ENCODE assay signal across 8 mouse cellular contexts in genomic region chr4:91374571-91375371, GRCm38 (mm10). TPM values are rescaled to one million over a fixed set of nuclear protein-coding genes. Genes with fewer than 3 reads are reported as not detected.
DNase-seq lines count a peak whose midpoint lies in the region; ATAC-seq lines count a peak whose summit lies in the region.

No protein-coding gene starts in this region.

- no peak overlapping the region for H3K9ac ChIP-seq in kidney, embryonic 15.5 days
- peak overlapping the region; percentile 49 for H3K9ac ChIP-seq in embryonic facial prominence, embryonic 14.5 days (ENCODE audit: low read depth, low read length)
- H3K9ac ChIP-seq in hindbrain, embryonic 16.5 days (ENCODE audit: low read depth, low read length), result peak overlapping the region; percentile 86
- H3K9ac ChIP-seq in stomach, embryonic 15.5 days, result no peak overlapping the region

- H3K36me3 ChIP-seq in kidney, embryonic 15.5 days, result no peaks in the 10 kb centered on the region
- H3K36me3 ChIP-seq in embryonic facial prominence, embryonic 14.5 days (ENCODE audit: control insufficient read depth, insufficient read depth, low read length), result no peaks in the 10 kb centered on the region
- H3K36me3 ChIP-seq in hindbrain, embryonic 16.5 days (ENCODE audit: control insufficient read depth, insufficient read depth, low read length), result no peaks in the 10 kb centered on the region
- H3K36me3 ChIP-seq in stomach, embryonic 15.5 days, result no peaks in the 10 kb centered on the region

- peak overlapping the region; percentile 78 for H3K4me2 ChIP-seq in kidney, embryonic 15.5 days
- H3K4me2 ChIP-seq in embryonic facial prominence, embryonic 14.5 days (ENCODE audit: low read depth, low read length), result peak overlapping the region; percentile 80
- H3K4me2 ChIP-seq in hindbrain, embryonic 16.5 days (ENCODE audit: low read length), result peak overlapping the region; percentile 59
- peak overlapping the region; percentile 77 for H3K4me2 ChIP-seq in stomach, embryonic 15.5 days

- peaks cover 67% of the 10 kb centered on the region for H3K27me3 ChIP-seq in kidney, embryonic 15.5 days
- H3K27me3 ChIP-seq in embryonic facial prominence, embryonic 14.5 days (replicated peaks; ENCODE audit: control insufficient read depth, insufficient read depth, low read length), result peaks cover 63% of the 10 kb centered on the region
- H3K27me3 ChIP-seq in hindbrain, embryonic 16.5 days (replicated peaks; ENCODE audit: control insufficient read depth, insufficient read depth, low read length), result no peaks in the 10 kb centered on the region
- H3K27me3 ChIP-seq in stomach, embryonic 15.5 days (replicated peaks), result peaks cover 46% of the 10 kb centered on the region

- under 1% methylated on average over 46 of the region's 46 CpGs for WGBS in kidney, embryonic 15.5 days
- WGBS in embryonic facial prominence, embryonic 14.5 days, result under 1% methylated on average over 37 of the region's 46 CpGs
- under 1% methylated on average over 45 of the region's 46 CpGs for WGBS in hindbrain, embryonic 16.5 days
- WGBS in stomach, embryonic 15.5 days, result under 1% methylated on average over 46 of the region's 46 CpGs

- H3K9me3 ChIP-seq in kidney, embryonic 15.5 days (replicated peaks), result no peaks in the 10 kb centered on the region
- H3K9me3 ChIP-seq in embryonic facial prominence, embryonic 14.5 days (ENCODE audit: control insufficient read depth, low read length), result no peaks in the 10 kb centered on the region
- no peaks in the 10 kb centered on the region for H3K9me3 ChIP-seq in hindbrain, embryonic 16.5 days (ENCODE audit: control insufficient read depth, low read length)
- H3K9me3 ChIP-seq in stomach, embryonic 15.5 days, result no peaks in the 10 kb centered on the region

- DNase-seq in kidney, adult 8-10 months, result no peak
- peak; percentile 78 for DNase-seq in adrenal gland, postnatal 14 days
- DNase-seq in embryonic facial prominence, embryonic 14.5 days (ENCODE audit: low spot score), result peak; percentile 77
- DNase-seq in lung, postnatal 14 days, result peak; percentile 7

- H3K4me1 ChIP-seq in kidney, embryonic 15.5 days, result peaks cover 33% of the 10 kb centered on the region
- peaks cover 13% of the 10 kb centered on the region for H3K4me1 ChIP-seq in embryonic facial prominence, embryonic 14.5 days (ENCODE audit: control insufficient read depth, insufficient read depth, low read length)
- H3K4me1 ChIP-seq in hindbrain, embryonic 16.5 days (ENCODE audit: control insufficient read depth, insufficient read depth, low read depth, low read length), result peaks cover 13% of the 10 kb centered on the region
- peaks cover 28% of the 10 kb centered on the region for H3K4me1 ChIP-seq in stomach, embryonic 15.5 days

- H3K27ac ChIP-seq in kidney, embryonic 15.5 days, result no peak overlapping the region
- no peak overlapping the region; the same call in 1 of the 2 replicates for H3K27ac ChIP-seq in embryonic facial prominence, embryonic 14.5 days (replicated peaks; ENCODE audit: low read depth, low read length)
- peak overlapping the region; percentile 93 for H3K27ac ChIP-seq in hindbrain, embryonic 16.5 days (ENCODE audit: low read depth, low read length)
- no peak overlapping the region for H3K27ac ChIP-seq in stomach, embryonic 15.5 days

- H3K4me3 ChIP-seq in kidney, embryonic 15.5 days (replicated peaks), result peak overlapping the region; percentile 51
- peak overlapping the region; percentile 53 for H3K4me3 ChIP-seq in embryonic facial prominence, embryonic 14.5 days (ENCODE audit: low read depth, low read length)
- H3K4me3 ChIP-seq in hindbrain, embryonic 16.5 days (ENCODE audit: low read length), result peak overlapping the region; percentile 87
- H3K4me3 ChIP-seq in stomach, embryonic 15.5 days (replicated peaks), result peak overlapping the region; percentile 48

- peak; percentile 47 for ATAC-seq in kidney, embryonic 15.5 days (replicated peaks; ENCODE audit: low FRiP score)
- ATAC-seq in embryonic facial prominence, embryonic 14.5 days (ENCODE audit: low read depth), result no peak
- ATAC-seq in hindbrain, embryonic 16.5 days, result peak; percentile 15
- ATAC-seq in stomach, embryonic 15.5 days (ENCODE audit: insufficient read depth, low FRiP score, low read depth), result no peak
- ATAC-seq in megakaryocyte progenitor cell, adult 5-6 weeks (replicated peaks; ENCODE audit: poor library complexity), result no peak

RNA-seq across cellular contexts. Expression of gene Elavl2, which starts 25.8 kb away (rescaled TPM):
- 3.1 and 6.6 TPM in 2 replicates for polyA plus RNA-seq in kidney, embryonic 15.5 days (2015; fragmentation: Nextera tagmentation; extraction: Ambion mirVana)
- 1.8 and 7.3 TPM in 2 replicates for total RNA-seq in adrenal gland, postnatal 14 days (2021)
- 10.6 and 11.4 TPM in 2 replicates for polyA plus RNA-seq in embryonic facial prominence, embryonic 14.5 days (2014; fragmentation: Nextera tagmentation; extraction: Ambion mirVana)
- 148 and 151 TPM in 2 replicates for polyA plus RNA-seq in hindbrain, embryonic 16.5 days (2015; fragmentation: Nextera tagmentation; extraction: Ambion mirVana)
- polyA plus RNA-seq in stomach, embryonic 15.5 days (2015; fragmentation: Nextera tagmentation; extraction: Ambion mirVana), result 5.4 and 5.6 TPM in 2 replicates
- total RNA-seq in megakaryocyte progenitor cell, adult 5-6 weeks (2015), result not detected in 2 replicates
- not detected in 2 replicates for total RNA-seq in megakaryocyte progenitor cell, adult 5-6 weeks (2017)

Comparison
In these comparisons a context has a peak if more than half of its experiments do, and no peak if none do; other contexts are left out.
1. ATAC-seq: peak in kidney, embryonic 15.5 days (single experiment) and hindbrain, embryonic 16.5 days (single experiment); none in embryonic facial prominence, embryonic 14.5 days (single experiment), stomach, embryonic 15.5 days (single experiment) and megakaryocyte progenitor cell, adult 5-6 weeks (single experiment).
2. H3K9ac ChIP-seq: peak in embryonic facial prominence, embryonic 14.5 days (single experiment) and hindbrain, embryonic 16.5 days (single experiment); none in kidney, embryonic 15.5 days (single experiment) and stomach, embryonic 15.5 days (single experiment).
3. DNase-seq: peak in adrenal gland, postnatal 14 days (single experiment), embryonic facial prominence, embryonic 14.5 days (single experiment) and lung, postnatal 14 days (single experiment); none in kidney, adult 8-10 months (0 of 2).
4. RNA of gene Elavl2, which starts 25.8 kb away (polyA plus RNA-seq): 148 to 151 TPM in hindbrain, embryonic 16.5 days; 10.6 to 11.4 TPM in embryonic facial prominence, embryonic 14.5 days, 3.1 to 6.6 TPM in kidney, embryonic 15.5 days and 5.4 to 5.6 TPM in stomach, embryonic 15.5 days; every median in the first group is over 10 times any median in the second.
5. Peak in every context shown above with its lines, with median percentiles within 50 percentile points of each other: H3K4me2 ChIP-seq and H3K4me3 ChIP-seq.